Mouse (Mus musculus): ENCODE results near the gene Rnasek. TPM values are rescaled to one million over a fixed set of nuclear protein-coding genes. Genes with fewer than 3 reads are reported as not detected.

Rnasek gene
- total RNA-seq, 2 experiments from 2014 or later, result 96.0 to 96.9 TPM

GRCm38 (mm10) chr11:70220731-70221602 is 18.7 kb downstream of the Rnasek start, which contains the start of gene Slc16a13:
Slc16a13 (minus strand) TSS chr11:70221064.
- DNase-seq, result peak; percentile 85
- intact Hi-C loops (cut with DNase I; ENCODE audit: low total_unique reads), result no loop called here

DNA sequence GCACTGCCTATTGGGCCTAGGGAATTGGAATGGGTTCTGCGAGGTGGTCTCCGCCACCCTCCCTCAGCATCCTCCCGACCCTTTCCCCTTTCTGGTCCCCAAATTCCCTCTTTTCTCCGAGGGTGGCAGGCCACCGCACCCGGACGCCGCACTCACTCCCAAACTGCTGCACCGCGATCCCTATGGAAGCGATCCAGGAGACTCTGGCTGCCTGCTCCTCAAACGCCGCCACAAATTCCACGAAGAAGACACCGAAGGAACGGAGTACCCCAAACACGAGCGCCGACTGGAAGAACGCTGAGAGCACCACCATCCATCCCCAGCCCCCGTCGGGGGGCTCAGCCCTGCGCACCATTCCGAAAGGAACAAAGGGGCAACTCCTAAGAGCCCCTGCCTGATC is 19.3 kb downstream of the Rnasek start:
- intact Hi-C loops (cut with DNase I; ENCODE audit: low total_unique reads), result no loop called here
- no peak for DNase-seq

GRCm38 (mm10) chr11:70219873-70220272 is 19.8 kb downstream of the Rnasek start:
- intact Hi-C loops (cut with DNase I; ENCODE audit: low total_unique reads), result no loop called here
- DNase-seq, result no peak

DNA sequence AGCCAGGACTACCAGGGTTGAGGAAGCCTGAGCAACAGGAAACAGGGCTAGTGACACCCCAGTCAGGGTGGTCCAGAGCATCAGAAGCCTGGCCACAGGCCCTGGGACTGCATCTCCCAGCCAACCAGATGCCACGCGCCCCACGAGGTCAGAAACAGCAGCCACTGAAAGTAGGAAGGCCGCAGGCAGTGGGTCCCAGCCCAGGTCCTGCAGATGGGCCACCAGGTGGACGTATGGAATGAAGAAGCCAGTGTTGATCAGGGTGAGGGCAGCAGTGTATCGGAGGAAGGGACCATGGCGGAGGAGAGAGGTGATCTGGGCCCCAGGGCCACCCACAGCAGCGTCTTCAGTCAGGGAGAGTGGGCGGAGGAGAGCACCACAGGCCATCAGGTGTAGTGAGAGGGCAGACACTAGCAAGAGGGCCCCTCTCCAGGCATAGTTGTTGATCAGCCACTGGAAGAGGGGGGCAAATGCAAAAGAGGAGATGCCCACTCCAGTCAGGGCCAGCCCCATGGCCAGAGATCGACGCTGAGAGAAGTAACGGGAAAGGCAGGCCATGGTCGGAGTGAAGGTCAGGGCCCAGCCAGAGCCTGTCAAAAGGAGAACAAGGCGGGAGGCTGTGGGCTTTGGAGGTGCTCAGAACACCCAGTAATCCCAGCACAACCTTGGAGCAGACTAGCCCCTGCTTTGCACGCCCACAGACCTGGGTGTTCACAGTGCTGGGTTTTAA is 20.7 kb downstream of the Rnasek start:
- DNase-seq, result no peak
- intact Hi-C loops (cut with DNase I; ENCODE audit: low total_unique reads), result no loop called here

- intact Hi-C loops (cut with DNase I; ENCODE audit: low total_unique reads), result no loop called here
- DNase-seq, result no peak
Measured at GRCm38 (mm10) chr11:70218039-70218438, 21.6 kb downstream of the Rnasek start.

- intact Hi-C loops (cut with DNase I; ENCODE audit: low total_unique reads), result no loop called here
- no peak for DNase-seq
Measured at GRCm38 (mm10) chr11:70216103-70216502, 23.5 kb downstream of the Rnasek start.

DNA sequence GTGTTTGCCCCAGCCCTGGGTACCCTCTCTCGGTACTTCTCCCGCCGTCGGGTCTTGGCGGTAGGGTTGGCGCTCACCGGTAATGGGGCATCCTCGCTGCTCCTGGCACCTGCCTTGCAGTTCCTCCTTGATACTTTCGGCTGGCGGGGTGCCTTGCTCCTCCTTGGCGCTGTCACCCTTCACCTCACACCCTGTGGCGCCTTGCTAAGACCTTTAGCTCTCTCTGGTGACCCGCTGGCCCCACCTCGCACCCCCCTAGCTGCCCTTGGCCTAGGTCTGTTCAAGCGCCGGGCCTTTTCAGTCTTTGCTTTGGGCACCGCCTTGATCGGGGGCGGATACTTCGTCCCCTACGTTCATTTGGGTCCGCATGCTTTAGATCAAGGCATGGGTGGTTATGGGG is 24.3 kb downstream of the Rnasek start:
- intact Hi-C loops (cut with DNase I; ENCODE audit: low total_unique reads), result no loop called here
- DNase-seq, result no peak

DNA sequence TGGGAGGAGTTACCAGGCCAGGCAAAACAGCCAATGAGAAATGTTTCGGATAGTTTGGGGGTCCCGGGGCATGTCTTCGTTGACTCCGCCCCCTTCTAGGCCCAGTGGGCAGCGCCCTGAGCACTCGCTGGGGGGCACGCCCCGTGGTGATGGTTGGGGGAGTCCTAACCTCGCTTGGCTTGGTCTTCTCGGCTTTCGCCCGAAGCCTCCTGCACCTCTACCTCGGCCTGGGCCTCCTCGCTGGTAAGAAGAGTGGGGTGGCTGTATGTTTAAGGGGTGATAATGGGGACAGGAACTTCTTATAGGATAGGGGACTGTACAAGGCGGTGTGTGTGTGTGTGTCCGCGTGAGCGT is 24.8 kb downstream of the Rnasek start:
- intact Hi-C loops (cut with DNase I; ENCODE audit: low total_unique reads), result loop anchor here (5.0 kb wide), 1 partner anchor 138 kb away; no protein-coding TSS in a partner anchor
- no peak for DNase-seq

DNA sequence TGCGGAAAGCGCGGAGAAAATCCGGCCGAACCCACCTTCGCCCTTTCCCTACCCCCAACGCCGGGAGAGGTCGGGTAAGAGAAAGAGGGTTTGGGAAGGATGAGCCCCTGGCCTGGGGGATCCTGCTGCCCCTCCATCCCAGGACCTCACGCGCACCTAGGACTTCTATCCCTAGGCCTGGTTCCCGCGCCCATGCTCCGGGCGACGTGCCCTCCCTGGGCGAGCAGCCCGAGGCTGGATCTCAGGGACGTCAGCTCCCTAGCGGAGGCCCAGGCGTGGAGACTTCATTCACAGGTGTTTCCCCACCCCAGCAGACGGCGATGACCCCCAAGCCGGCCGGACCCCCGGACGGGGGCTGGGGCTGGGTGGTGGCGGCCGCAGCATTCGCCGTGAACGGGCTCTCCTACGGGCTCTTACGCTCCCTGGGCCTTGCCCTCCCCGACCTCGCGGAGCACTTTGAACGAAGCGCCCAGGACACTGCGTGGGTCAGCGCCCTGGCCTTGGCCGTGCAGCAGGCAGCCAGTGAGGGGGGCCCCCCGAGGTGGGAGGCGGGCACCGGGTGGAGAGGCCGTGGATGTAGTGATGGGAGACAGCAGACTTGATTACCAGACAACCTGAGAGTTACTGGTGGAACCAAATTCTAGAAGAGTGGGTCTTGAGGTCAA is 25.3 kb downstream of the Rnasek start:
- DNase-seq, result no peak
- intact Hi-C loops (cut with DNase I; ENCODE audit: low total_unique reads), result loop anchor here (5.0 kb wide), 1 partner anchor 137 kb away; no protein-coding TSS in a partner anchor

- no peak for DNase-seq
- intact Hi-C loops (cut with DNase I; ENCODE audit: low total_unique reads), result loop anchor here (5.0 kb wide), 1 partner anchor 136 kb away; no protein-coding TSS in a partner anchor
Measured at GRCm38 (mm10) chr11:70213736-70214135, 25.9 kb downstream of the Rnasek start.

DNA sequence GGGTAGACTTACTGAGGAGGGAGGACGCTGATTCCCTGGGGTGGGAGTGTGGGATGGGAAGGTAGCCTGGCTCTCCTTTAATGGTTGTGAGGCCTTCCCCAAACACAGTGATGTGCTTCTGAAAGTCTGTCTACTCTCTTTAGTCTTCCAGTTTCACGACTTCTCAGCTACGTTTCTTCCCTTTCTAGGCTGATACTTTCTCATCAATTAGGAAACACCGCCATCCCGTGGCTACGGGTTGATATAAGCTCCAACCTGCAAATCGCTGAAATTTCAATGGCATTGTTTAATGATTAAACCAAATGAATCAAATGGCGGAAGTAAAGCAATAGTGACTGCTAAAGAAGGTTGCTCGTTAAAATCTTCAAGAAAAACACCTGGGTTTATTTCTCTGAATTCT is 26.7 kb downstream of the Rnasek start:
- DNase-seq, result no peak
- intact Hi-C loops (cut with DNase I; ENCODE audit: low total_unique reads), result loop anchor here (5.0 kb wide), 1 partner anchor 136 kb away; no protein-coding TSS in a partner anchor

- no peak for DNase-seq
- intact Hi-C loops (cut with DNase I; ENCODE audit: low total_unique reads), result loop anchor here (5.0 kb wide), 1 partner anchor 135 kb away; no protein-coding TSS in a partner anchor
Measured at GRCm38 (mm10) chr11:70212423-70212822, 27.2 kb downstream of the Rnasek start, which contains the start of gene Slc16a11. Slc16a11 (plus strand) TSS chr11:70212752.

DNA sequence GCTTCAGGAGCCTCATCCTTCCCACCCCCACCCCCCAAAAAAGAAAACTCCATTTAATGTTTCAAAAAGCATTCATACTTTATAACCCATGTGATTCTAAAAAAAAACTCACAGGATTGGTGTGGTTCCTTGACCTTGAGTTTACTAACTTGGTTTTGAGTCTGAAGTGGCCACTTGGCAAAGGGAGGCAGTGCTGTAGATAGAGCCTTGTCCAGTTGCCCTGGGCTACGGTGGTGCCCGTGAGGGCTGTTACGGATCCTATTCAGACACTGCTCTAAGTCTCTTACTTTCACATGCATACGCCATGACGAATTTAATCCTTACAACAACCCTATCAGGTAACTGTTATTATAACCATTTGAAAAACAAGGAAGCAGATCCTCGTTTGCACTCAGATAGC is 27.7 kb downstream of the Rnasek start:
- intact Hi-C loops (cut with DNase I; ENCODE audit: low total_unique reads), result loop anchor here (5.0 kb wide), 1 partner anchor 135 kb away; no protein-coding TSS in a partner anchor

GRCm38 (mm10) chr11:70210681-70211080 is 29.0 kb downstream of the Rnasek start:
- intact Hi-C loops (cut with DNase I; ENCODE audit: low total_unique reads), result loop anchor here (5.0 kb wide), 1 partner anchor 133 kb away; no protein-coding TSS in a partner anchor
- no peak for DNase-seq

More for the DNA sequence above, 27.7 kb downstream of the Rnasek start:
- no peak for DNase-seq

DNA sequence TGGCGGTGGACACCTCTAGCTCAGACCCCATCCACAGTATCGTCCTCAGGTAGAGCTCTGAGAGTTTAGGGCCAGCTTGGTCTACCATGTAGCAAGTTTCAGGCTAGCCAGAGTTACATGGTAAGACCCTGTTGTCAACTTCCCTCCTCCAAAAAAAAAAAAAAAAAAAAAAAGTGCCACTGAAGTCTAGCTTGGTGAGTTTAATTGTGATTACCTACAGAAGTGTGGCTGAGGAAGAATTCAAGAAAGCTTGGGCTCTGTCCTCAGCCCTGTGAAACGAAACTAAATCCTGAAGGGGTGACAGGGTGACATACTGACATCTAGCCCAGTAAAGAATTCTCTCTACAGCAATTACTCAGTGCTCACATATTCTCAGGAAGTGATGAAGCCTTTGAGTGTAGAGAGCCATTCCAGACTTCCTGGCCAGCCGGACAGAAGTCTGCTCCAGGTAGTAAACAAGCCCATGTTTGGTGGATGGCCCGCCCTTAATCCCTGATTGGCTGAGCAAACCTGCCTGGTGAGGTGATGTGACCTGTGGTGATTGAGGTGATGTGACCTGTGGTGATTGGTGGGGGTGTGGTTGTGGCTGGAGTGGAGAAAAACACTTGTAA is 30.8 kb downstream of the Rnasek start:
- no peak for DNase-seq
- intact Hi-C loops (cut with DNase I; ENCODE audit: low total_unique reads), result no loop called here

DNA sequence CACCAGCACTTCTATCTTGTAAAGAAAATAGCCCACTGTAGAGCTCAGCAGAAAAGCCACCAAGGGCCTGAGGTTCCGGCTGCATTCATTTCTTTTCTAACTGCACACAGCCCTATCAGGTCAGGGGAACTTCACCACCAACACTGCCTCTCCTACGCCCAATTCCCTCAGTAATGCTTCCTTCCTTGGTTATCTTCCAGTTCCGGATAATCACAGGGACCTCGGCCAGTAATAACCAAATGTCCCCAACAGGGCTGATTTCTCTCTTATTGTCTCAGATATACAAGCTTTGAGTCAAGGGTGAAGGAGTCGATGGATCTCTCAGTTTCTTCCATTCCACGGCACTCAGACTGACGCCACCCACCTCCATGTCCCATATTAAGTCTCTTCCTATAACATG is 32.4 kb downstream of the Rnasek start:
- DNase-seq, result no peak
- intact Hi-C loops (cut with DNase I; ENCODE audit: low total_unique reads), result no loop called here

DNA sequence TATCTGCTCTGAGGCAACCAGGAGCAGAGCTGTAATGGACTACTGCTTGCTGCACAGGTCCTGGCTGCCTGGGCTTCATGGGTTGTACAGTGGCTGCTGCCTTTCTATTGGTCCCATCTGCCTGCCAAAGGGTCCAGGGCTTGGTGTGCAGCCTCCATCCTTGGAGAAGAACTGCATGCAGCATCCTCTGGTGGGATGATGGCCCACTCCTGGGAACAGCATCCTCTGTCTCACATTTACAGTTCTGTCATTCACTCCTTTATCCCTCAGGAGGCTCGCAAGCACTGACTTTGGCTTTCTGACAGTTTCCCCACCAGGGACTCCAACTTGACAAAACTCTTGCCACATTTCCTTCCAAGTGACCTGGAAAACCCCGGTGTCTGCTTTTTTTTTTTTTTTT is 32.8 kb downstream of the Rnasek start:
- intact Hi-C loops (cut with DNase I; ENCODE audit: low total_unique reads), result no loop called here
- no peak for DNase-seq

GRCm38 (mm10) chr11:70201691-70202090 is 38.0 kb downstream of the Rnasek start:
- DNase-seq, result peak; percentile 85
- intact Hi-C loops (cut with DNase I; ENCODE audit: low total_unique reads), result loop anchor here (5.0 kb wide), 2 partner anchors 129 to 144 kb away; no protein-coding TSS in a partner anchor

- intact Hi-C loops (cut with DNase I; ENCODE audit: low total_unique reads), result loop anchor here (5.0 kb wide), 2 partner anchors 128 to 143 kb away; no protein-coding TSS in a partner anchor
- no peak for DNase-seq
Measured at GRCm38 (mm10) chr11:70200036-70200608, 39.5 kb downstream of the Rnasek start.

Data from gastrocnemius, postnatal 14 days (tissue).